ENCODE assay signal across 19 mouse cellular contexts in the genomic region with DNA sequence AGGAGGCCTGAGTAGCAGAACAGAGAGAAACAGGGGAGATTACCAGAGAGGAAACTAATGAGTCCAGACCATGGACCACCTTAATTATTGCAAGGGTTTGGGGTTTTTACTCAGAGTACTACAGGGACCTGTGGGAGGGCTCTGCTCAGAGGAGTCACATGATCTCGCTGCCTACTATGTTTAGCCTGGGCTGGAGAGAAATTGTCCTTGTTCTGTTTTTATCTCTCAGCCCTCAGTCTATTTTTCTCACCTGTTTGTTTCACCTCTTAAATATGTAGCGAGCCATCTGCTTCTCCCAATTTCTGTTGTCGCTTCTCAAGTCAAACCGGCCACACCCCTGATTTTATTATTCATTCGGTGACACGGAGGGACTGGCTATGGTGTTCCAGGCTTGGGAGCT. TPM values are rescaled to one million over a fixed set of nuclear protein-coding genes. Genes with fewer than 3 reads are reported as not detected.
DNase-seq lines count a peak whose midpoint lies in the region; ATAC-seq and TF ChIP-seq lines count a peak whose summit lies in the region.
"Had no signal": no experiment of that assay in that cellular context is flagged by ENCODE, and none has a peak within 500 bp of the region (broad histone marks: within the 10 kb centered on the region; RNA-seq: fewer than 3 reads in every experiment).

No protein-coding gene starts in this region.

- peak overlapping the region; percentile 14; the same call in 1 of the 2 replicates for H3K9ac ChIP-seq in heart, embryonic 16.5 days (ENCODE audit: low read length)
- H3K9ac ChIP-seq: embryonic facial prominence, embryonic 12.5 days; forebrain, embryonic 13.5 days; limb, embryonic 15.5 days; liver, embryonic 15.5 days; midbrain, embryonic 12.5 days; neural tube, embryonic 12.5 days had no signal

- 58% methylated on average over 6 of the region's 6 CpGs for WGBS in heart, embryonic 16.5 days

- no peak overlapping the region for H3K4me2 ChIP-seq in heart, embryonic 16.5 days (ENCODE audit: low read depth, low read length)
- H3K4me2 ChIP-seq: embryonic facial prominence, embryonic 12.5 days; forebrain, embryonic 13.5 days; limb, embryonic 15.5 days; liver, embryonic 15.5 days; midbrain, embryonic 12.5 days; neural tube, embryonic 12.5 days had no signal

- H3K9me3 ChIP-seq in heart, embryonic 16.5 days (replicated peaks; ENCODE audit: control insufficient read depth, low read length) = no peaks in the 10 kb centered on the region
- H3K9me3 ChIP-seq: embryonic facial prominence, embryonic 12.5 days; forebrain, embryonic 13.5 days; limb, embryonic 15.5 days; liver, embryonic 15.5 days; neural tube, embryonic 12.5 days had no signal

- no peaks in the 10 kb centered on the region for H3K36me3 ChIP-seq in heart, embryonic 16.5 days (ENCODE audit: control insufficient read depth, insufficient read depth)
- H3K36me3 ChIP-seq: embryonic facial prominence, embryonic 12.5 days; limb, embryonic 15.5 days; liver, embryonic 15.5 days; midbrain, embryonic 12.5 days; neural tube, embryonic 12.5 days had no signal

- no peaks in the 10 kb centered on the region for H3K27me3 ChIP-seq in heart, embryonic 16.5 days (ENCODE audit: control insufficient read depth, insufficient read depth, low read length)
- H3K27me3 ChIP-seq: embryonic facial prominence, embryonic 12.5 days; forebrain, embryonic 13.5 days; limb, embryonic 15.5 days; liver, embryonic 15.5 days; midbrain, embryonic 12.5 days; neural tube, embryonic 12.5 days had no signal

- H3K4me3 ChIP-seq in layer of hippocampus, adult 2 months = no peak overlapping the region
- H3K4me3 ChIP-seq in heart, embryonic 16.5 days (ENCODE audit: low read length) = no peak overlapping the region
- H3K4me3 ChIP-seq: embryonic facial prominence, embryonic 12.5 days; erythroblast, embryonic 14.5 days; forebrain, embryonic 13.5 days; limb, embryonic 15.5 days; liver, embryonic 15.5 days; midbrain, embryonic 12.5 days; neural tube, embryonic 12.5 days had no signal

- H3K27ac ChIP-seq in layer of hippocampus, adult 2 months = 0 out of 2 replicates have a peak overlapping the region, but pooled peaks have one; percentile 28
- peak overlapping the region; percentile 82 for H3K27ac ChIP-seq in heart, embryonic 16.5 days (ENCODE audit: low read length)
- H3K27ac ChIP-seq: embryonic facial prominence, embryonic 12.5 days; forebrain, embryonic 13.5 days; limb, embryonic 15.5 days; liver, embryonic 15.5 days; midbrain, embryonic 12.5 days; neural tube, embryonic 12.5 days; stomach, postnatal 0 days had no signal

- DNase-seq in heart, adult 18-20 months = peak; percentile 23 to 46
- DNase-seq in heart, postnatal 14 days = no peak
- no peak for DNase-seq in layer of hippocampus, adult 2 months (ENCODE audit: low spot score in 2 of 2)
- no peak for DNase-seq in layer of hippocampus, postnatal 10 days (ENCODE audit: low spot score in 2 of 2)
- DNase-seq in A20 (ENCODE audit: low read depth, low spot score) = peak; percentile 39
- no peak for DNase-seq in cerebellum, adult 11-12 months
- no peak for DNase-seq in lung, postnatal 25 days (ENCODE audit: low spot score)
- DNase-seq: cerebellum, adult 9-11 months; kidney, adult 18-20 months; kidney, postnatal 10 days had no signal

- intact Hi-C loops in heart, postnatal 14 days (cut with DNase I) = no loop called here

- ATAC-seq in heart, embryonic 16.5 days (replicated peaks; ENCODE audit: extremely low read depth, insufficient read depth, low FRiP score) = peak; percentile 62; the same call in 1 of the 2 replicates
- ATAC-seq: forebrain, embryonic 13.5 days had no signal

- peaks cover 11% of the 10 kb centered on the region for H3K4me1 ChIP-seq in heart, embryonic 16.5 days (ENCODE audit: control insufficient read depth, insufficient read depth, low read length)
- H3K4me1 ChIP-seq: embryonic facial prominence, embryonic 12.5 days; forebrain, embryonic 13.5 days; limb, embryonic 15.5 days; midbrain, embryonic 12.5 days; neural tube, embryonic 12.5 days had no signal

- TF ChIP-seq CTCF in layer of hippocampus, adult 2 months (conservative IDR thresholded peaks at IDR 0.05) = no peak

RNA-seq across cellular contexts. Expression of a gene that starts 14.9 kb away (rescaled TPM):
- total RNA-seq in heart, adult 18-20 months (2021) = 10 to 100 TPM; 36.5 to 41.9 TPM
- 10 to 100 TPM; 46.5 to 48.6 TPM for total RNA-seq in heart, postnatal 14 days (2021)
- 100 to 1,000 TPM; 161 to 166 TPM for total RNA-seq in layer of hippocampus, adult 2 months (2021)
- total RNA-seq in layer of hippocampus, postnatal 10 days (2021) = 10 to 100 TPM; 87.4 to 92.3 TPM
- polyA plus RNA-seq in heart, embryonic 16.5 days (2015; fragmentation: Nextera tagmentation; extraction: Ambion mirVana) = 40.7 and 41.5 TPM in 2 replicates

Comparison
In these comparisons a context has a peak if more than half of its experiments do, and no peak if none do; other contexts are left out.
1. DNase-seq: peak in heart, adult 18-20 months (2 of 2) and A20 (single experiment); none in heart, postnatal 14 days (0 of 2), layer of hippocampus, adult 2 months (0 of 2), layer of hippocampus, postnatal 10 days (0 of 2), cerebellum, adult 11-12 months (single experiment) and lung, postnatal 25 days (single experiment).